Mouse (Mus musculus) limb, embryonic 15.5 days (tissue): ENCODE measurements around the gene Macrod1. TPM values are rescaled to one million over a fixed set of nuclear protein-coding genes. Genes with fewer than 3 reads are reported as not detected.

ENCODE experiments used
- ATAC-seq: fragments of 200-750 bp; cut with Nextera tagmentation; 2 replicates; pipeline ENCODE4 v1.8.0; 2017; ENCODE audit warnings: low read depth, moderate TSS enrichment; ENCODE audit not compliant: insufficient number of reproducible peaks, low FRiP score, low TSS enrichment
- H3K27ac ChIP-seq: fragments of 300-500 bp; sonication (generic); 2 replicates; pipeline ENCODE4 v1.5.1; 2015; ENCODE audit warnings: moderate library complexity, mild to moderate bottlenecking, inconsistent platforms
- H3K27me3 ChIP-seq: fragments of 300-500 bp; sonication (generic); 2 replicates; pipeline ENCODE4 v1.6.1; 2015; ENCODE audit warnings: inconsistent platforms
- H3K36me3 ChIP-seq: fragments of 300-500 bp; sonication (generic); 2 replicates; pipeline ENCODE4 v1.6.1; 2015; ENCODE audit warnings: inconsistent platforms
- H3K4me1 ChIP-seq: fragments of 300-500 bp; sonication (generic); 2 replicates; pipeline ENCODE4 v1.6.1; 2015; ENCODE audit warnings: inconsistent platforms
- H3K4me2 ChIP-seq: fragments of 300-500 bp; sonication (generic); 2 replicates; pipeline ENCODE4 v1.6.1; 2015; ENCODE audit warnings: mild to moderate bottlenecking, inconsistent platforms
- H3K4me3 ChIP-seq: fragments of 300-500 bp; sonication (generic); 2 replicates; pipeline ENCODE4 v1.5.1; 2015; ENCODE audit warnings: mild to moderate bottlenecking, inconsistent platforms
- H3K9ac ChIP-seq: fragments of 300-500 bp; sonication (generic); 2 replicates; pipeline ENCODE4 v1.6.1; 2015; ENCODE audit warnings: inconsistent platforms
- H3K9me3 ChIP-seq: fragments of 300-500 bp; sonication (generic); 2 replicates; pipeline ENCODE4 v1.6.1; 2016; ENCODE audit warnings: inconsistent platforms
- WGBS: fragments of 180-500 bp; shearing (Covaris S2); methylation state at CpG from one replicate; pipeline ENCODE4 v1.1.7; 2015; 5-methylcytosine and 5-hydroxymethylcytosine counted together
- polyA plus RNA-seq: library from polyadenylated mRNA; unstranded; fragments of >200 nt; fragmentation: Nextera tagmentation; extraction: Ambion mirVana; gene quantifications from 2 replicates; pipeline ENCODE4 v1.2.1, GENCODE M21; 2015

Gene Macrod1
- polyA plus RNA-seq, 1 experiment from 2014 or later: 18.2 TPM

DNA sequence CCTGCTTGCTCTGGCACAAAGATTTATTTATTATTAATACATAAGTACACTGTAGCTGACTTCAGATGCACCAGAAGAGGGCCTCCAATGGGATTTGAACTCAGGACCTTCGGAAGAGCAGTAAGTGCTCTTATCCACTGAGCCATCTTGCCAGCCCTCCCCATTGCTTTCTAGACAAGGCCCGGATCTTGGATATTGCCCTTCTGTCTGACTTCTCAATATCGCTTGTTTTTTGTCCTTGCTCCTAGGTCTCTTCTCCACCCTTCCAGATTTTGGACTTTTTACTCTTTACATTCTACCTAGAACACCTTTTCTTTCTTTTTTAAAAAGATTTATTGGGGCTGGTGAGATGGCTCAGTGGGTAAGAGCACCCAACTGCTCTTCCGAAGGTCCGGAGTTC, 162.1 kb downstream of the Macrod1 start:
- Histone ChIP-seq H3K4me3 (no peak overlapping the region), H3K4me2 (no peak overlapping the region), H3K27me3 (no peaks in the 10 kb centered on the region), H3K27ac (no peak overlapping the region), H3K36me3 (peaks cover 22% of the 10 kb centered on the region), H3K9me3 (no peaks in the 10 kb centered on the region), H3K9ac (no peak overlapping the region), H3K4me1 (peaks cover 34% of the 10 kb centered on the region)
- 95% methylated on average over 5 of the region's 5 CpGs for WGBS
- no peak for ATAC-seq

DNA sequence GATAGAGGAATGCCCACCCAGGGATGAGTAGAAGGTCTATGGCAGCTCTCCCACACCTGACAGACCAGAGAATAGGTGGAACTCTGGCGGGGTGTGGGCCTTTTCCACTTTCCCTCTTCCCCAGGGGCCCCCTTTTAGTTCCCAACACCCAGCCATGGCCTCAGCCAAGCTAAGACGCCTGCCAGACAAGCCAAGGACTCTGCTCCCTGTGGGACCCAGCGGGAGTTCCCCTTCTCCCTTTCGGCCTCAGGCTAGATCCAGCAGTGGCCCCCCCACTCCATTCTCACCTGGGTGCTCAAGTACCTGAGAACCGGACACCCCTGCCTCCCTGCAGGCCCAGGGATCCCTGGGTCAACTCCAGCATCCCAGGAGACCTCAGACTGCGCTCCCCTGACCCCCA, 165.6 kb downstream of the Macrod1 start:
- Histone ChIP-seq H3K4me3 (no peak overlapping the region), H3K4me1 (peaks cover 7% of the 10 kb centered on the region), H3K36me3 (peaks cover 18% of the 10 kb centered on the region), H3K4me2 (no peak overlapping the region), H3K27me3 (no peaks in the 10 kb centered on the region), H3K9ac (no peak overlapping the region), H3K27ac (no peak overlapping the region), H3K9me3 (no peaks in the 10 kb centered on the region)
- 80% methylated on average over 6 of the region's 6 CpGs for WGBS
- ATAC-seq: no peak

DNA sequence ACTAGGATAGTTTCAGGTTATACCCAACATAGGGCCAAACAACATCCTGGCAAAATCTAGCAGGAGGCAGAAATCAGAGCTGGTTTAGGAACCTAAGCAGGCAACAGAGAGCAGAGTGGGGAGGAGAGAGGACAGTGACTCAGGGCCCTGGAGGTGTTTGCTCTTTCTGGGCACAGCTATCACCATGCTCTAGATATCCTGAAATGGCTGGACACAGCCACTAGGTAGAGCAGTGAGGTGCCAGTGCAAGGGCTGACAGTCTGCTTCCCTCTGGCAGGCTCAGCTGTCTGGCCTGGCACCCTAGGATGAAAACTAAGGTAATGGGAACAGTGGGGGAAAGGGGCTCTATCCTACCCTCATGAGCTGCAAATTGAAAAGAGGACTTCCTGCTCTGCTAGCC, 166.9 kb downstream of the Macrod1 start:
- H3K4me2 ChIP-seq: no peak overlapping the region
- no peaks in the 10 kb centered on the region for H3K27me3 ChIP-seq
- no peak for ATAC-seq
- H3K27ac ChIP-seq: no peak overlapping the region
- H3K9ac ChIP-seq: no peak overlapping the region
- no peak overlapping the region for H3K4me3 ChIP-seq
- no peaks in the 10 kb centered on the region for H3K4me1 ChIP-seq
- peaks cover 31% of the 10 kb centered on the region for H3K36me3 ChIP-seq
- H3K9me3 ChIP-seq: no peaks in the 10 kb centered on the region

DNA sequence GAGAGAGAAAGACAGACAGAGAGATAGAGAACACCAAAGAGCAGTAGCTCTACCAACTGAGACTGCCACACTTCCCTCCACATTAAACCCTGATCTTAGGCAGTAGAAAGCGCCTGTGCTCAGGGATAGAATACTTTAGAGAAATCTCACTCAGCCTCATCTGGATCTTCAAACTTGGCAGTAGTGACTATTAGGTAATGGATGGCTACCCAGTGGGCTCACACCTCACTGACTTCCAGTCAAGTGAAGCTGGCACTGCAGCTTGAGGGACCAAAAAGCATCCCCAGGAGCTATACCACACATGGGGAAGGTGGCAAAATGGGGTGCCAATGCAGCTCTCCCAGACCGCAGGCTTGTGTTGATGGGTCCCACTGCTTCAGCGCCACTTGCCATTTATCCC, 167.6 kb downstream of the Macrod1 start:
- no peak overlapping the region for H3K9ac ChIP-seq
- H3K9me3 ChIP-seq: no peaks in the 10 kb centered on the region
- peaks cover 38% of the 10 kb centered on the region for H3K36me3 ChIP-seq
- no peak overlapping the region for H3K4me2 ChIP-seq
- no peak overlapping the region for H3K4me3 ChIP-seq
- H3K27ac ChIP-seq: no peak overlapping the region
- no peaks in the 10 kb centered on the region for H3K4me1 ChIP-seq
- ATAC-seq: no peak
- H3K27me3 ChIP-seq: no peaks in the 10 kb centered on the region
- 91% methylated on average over 3 of the region's 3 CpGs for WGBS

DNA sequence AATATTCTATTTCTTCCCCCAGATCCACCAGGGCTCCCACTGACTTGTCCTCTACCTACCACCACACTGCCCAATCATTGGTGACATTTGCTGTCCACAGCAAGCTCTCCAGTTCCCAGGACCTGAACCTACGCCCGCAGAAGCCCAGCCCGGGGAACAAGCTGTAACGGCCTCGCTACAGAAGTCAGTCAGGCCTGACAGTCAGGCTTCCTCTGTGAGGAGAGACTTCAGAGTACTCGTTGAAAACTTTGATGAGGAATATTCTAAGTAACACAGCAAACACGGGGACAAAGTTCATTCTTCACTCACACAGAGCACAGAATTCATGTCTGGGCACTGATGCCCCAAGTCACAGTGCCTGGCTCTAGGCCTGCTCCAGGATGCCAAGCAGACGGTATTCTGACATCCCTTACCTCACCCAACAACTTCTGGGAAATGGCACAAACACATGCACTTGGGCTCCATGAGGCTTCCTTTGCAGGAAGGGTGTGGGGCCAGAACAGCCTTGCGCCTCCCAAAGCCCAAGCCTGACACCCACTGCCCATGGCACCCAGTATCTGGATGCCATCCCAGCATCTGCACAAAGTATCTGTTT, 168.6 kb downstream of the Macrod1 start:
- Histone ChIP-seq H3K9ac (no peak overlapping the region), H3K9me3 (no peaks in the 10 kb centered on the region), H3K4me2 (no peak overlapping the region), H3K4me1 (no peaks in the 10 kb centered on the region), H3K36me3 (peaks cover 47% of the 10 kb centered on the region), H3K27ac (no peak overlapping the region), H3K4me3 (no peak overlapping the region), H3K27me3 (no peaks in the 10 kb centered on the region)
- WGBS: 83% methylated on average over 9 of the region's 9 CpGs
- ATAC-seq: no peak

DNA sequence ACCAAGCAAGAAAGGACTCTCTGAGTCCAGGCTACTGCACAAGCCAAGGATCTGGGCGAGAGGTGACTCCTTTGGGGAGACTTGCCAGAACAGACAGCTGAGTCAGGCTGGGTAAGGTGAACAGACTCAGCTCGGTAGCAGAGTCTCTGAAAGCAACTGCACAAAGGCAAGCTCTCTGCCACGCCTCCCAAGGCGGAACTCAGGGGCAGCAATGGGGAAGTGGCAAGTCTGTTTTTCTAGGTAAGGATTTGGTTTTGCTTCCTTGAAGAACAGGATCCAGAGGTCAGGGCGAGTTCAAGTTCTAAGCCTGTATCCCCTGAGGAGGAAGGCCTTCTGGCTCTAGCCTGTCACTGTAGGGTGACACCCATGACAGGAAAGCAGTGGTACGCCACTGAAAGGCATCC, 169.9 kb downstream of the Macrod1 start:
- H3K27ac ChIP-seq: no peak overlapping the region
- no peak overlapping the region for H3K4me3 ChIP-seq
- no peak for ATAC-seq
- peaks cover 61% of the 10 kb centered on the region for H3K36me3 ChIP-seq
- WGBS: 72% methylated on average over 6 of the region's 6 CpGs
- no peak overlapping the region for H3K4me2 ChIP-seq
- no peak overlapping the region for H3K9ac ChIP-seq
- no peaks in the 10 kb centered on the region for H3K9me3 ChIP-seq
- no peaks in the 10 kb centered on the region for H3K4me1 ChIP-seq
- no peaks in the 10 kb centered on the region for H3K27me3 ChIP-seq

DNA sequence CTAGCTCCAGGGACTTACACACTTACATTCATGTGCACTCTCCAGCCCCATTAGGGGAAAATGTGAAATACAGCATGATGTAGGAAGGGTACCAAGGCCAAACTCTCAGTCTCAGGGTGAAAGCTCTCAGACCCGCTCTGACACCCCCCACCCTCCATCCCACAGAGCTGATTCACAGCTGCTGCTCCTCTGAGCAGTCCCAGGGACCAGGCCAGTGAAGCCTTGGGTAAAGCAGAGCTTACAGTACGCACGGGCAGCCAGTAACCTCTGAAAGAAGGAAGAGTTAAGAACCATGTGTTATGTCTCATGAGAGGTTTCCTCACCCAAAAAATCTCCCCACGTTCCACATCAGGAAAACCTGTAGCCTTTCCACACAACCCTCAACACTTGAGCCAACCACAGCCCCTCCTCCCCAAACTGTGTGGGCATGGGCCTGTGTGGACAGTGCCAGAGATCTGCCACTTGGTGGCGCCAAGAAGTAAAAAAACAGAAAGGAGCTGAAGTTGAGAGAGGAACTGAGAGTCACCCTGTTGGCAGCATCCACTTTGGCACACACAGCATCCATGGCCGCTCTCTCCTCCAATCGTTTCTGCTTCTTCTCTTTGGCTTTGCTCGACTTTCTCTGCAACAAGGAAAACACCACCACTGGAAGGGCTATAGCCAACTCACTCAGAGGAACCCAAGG, 178.1 kb downstream of the Macrod1 start:
- Histone ChIP-seq H3K4me3 (no peak overlapping the region), H3K9me3 (no peaks in the 10 kb centered on the region), H3K4me1 (peaks cover 10% of the 10 kb centered on the region), H3K4me2 (no peak overlapping the region), H3K36me3 (peaks cover 56% of the 10 kb centered on the region), H3K27me3 (no peaks in the 10 kb centered on the region), H3K9ac (no peak overlapping the region), H3K27ac (no peak overlapping the region)
- 54% methylated on average over 8 of the region's 8 CpGs for WGBS
- peak; percentile 59; the same call in 1 of the 2 replicates for ATAC-seq

DNA sequence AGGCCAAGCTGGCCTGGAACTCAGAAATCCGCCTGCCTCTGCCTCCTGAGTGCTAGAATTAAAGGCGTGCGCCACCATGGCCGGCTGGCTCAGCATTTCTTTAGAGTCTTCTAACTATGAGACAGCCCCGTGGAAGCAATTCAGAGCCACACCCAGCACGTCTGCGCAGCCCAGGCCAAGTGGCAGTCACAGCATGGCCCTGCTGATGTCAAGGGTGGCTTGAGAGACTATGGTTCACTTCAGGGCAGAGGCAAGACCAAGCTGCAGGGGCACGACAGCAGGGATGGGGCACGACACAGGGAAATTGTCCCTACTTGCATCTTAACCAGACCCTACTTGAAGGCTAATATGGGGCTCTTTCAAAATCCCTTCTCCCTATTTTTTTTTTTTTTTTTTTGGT, 178.9 kb downstream of the Macrod1 start:
- Histone ChIP-seq H3K36me3 (peaks cover 48% of the 10 kb centered on the region), H3K4me2 (no peak overlapping the region), H3K4me1 (peaks cover 18% of the 10 kb centered on the region), H3K27ac (no peak overlapping the region), H3K4me3 (no peak overlapping the region), H3K27me3 (no peaks in the 10 kb centered on the region), H3K9ac (no peak overlapping the region), H3K9me3 (no peaks in the 10 kb centered on the region)
- 89% methylated on average over 9 of the region's 9 CpGs for WGBS
- ATAC-seq: no peak

DNA sequence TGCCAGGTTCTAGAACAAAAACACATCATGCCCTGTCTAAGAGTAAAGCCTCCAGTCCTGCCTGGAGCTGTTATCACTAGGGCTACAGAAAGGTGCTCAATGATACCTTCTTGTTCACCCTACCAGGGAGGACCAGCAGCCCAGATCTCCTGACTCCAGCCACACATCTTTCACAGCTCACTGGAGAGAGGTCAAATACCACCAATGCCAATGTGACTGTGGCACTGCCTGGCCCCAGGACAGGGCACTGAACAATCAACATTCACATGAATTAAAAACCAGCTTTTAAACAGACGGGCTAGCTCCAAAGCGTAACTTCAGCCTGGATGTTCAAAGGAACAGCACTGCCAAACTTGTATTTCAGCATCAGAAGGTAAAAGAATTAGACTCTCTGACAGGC, 179.4 kb downstream of the Macrod1 start:
- Histone ChIP-seq H3K27me3 (no peaks in the 10 kb centered on the region), H3K4me1 (peaks cover 18% of the 10 kb centered on the region), H3K27ac (no peak overlapping the region), H3K36me3 (peaks cover 43% of the 10 kb centered on the region), H3K9ac (no peak overlapping the region), H3K9me3 (no peaks in the 10 kb centered on the region), H3K4me3 (no peak overlapping the region), H3K4me2 (no peak overlapping the region)
- 79% methylated on average over 2 of the region's 2 CpGs for WGBS
- no peak for ATAC-seq

DNA sequence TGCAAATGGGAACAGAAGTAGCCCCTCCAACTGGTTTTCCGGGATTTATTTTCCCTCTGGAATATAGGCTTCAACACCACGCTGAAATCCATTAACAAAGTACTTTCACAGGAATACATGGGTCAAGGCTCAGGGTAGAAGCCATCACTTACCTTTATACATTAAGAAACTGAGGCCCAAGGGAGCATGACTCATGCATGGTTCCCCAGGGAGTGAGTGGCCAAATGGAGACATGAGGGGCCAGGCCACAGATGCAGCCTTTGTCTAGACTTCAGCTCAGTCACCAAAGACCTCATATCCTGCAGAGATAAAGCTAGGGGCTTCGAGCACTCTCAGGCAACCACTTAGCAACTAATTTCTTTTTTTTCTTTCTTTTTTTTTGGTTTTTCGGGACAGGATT, 180.1 kb downstream of the Macrod1 start:
- 82% methylated on average over 4 of the region's 4 CpGs for WGBS
- ATAC-seq: no peak
- H3K4me1 ChIP-seq: peaks cover 22% of the 10 kb centered on the region
- H3K27me3 ChIP-seq: no peaks in the 10 kb centered on the region
- H3K36me3 ChIP-seq: peaks cover 36% of the 10 kb centered on the region
- H3K9ac ChIP-seq: no peak overlapping the region
- no peak overlapping the region for H3K27ac ChIP-seq
- no peaks in the 10 kb centered on the region for H3K9me3 ChIP-seq
- H3K4me2 ChIP-seq: no peak overlapping the region
- H3K4me3 ChIP-seq: no peak overlapping the region

DNA sequence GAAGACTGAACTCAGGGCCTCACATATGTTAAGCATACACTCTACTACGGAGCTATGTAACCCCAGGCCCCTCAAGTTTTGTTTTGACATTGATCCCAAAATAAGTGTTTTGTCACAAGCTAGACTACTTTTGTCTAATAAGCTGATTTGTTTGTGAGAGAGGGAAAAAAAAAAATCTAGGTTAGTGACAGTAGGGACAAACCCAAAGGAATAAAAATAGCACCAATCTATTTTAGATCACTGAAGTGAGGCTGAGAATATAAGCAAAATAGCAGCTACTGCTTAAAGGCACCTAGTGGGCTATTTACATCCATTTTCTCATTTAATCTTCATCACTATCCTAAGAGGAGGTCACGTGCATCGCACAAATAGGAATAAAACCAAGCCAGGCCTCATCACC, 183.0 kb downstream of the Macrod1 start:
- 88% methylated on average over 3 of the region's 3 CpGs for WGBS
- H3K4me2 ChIP-seq: peak overlapping the region; percentile 92
- H3K9ac ChIP-seq: peak overlapping the region; percentile 81; the same call in 1 of the 2 replicates
- peaks cover 22% of the 10 kb centered on the region for H3K4me1 ChIP-seq
- H3K4me3 ChIP-seq: peak overlapping the region; percentile 84; the same call in 1 of the 2 replicates
- no peak overlapping the region for H3K27ac ChIP-seq
- H3K27me3 ChIP-seq: no peaks in the 10 kb centered on the region
- H3K36me3 ChIP-seq: peaks cover 16% of the 10 kb centered on the region; the same call in 1 of the 2 replicates
- no peak for ATAC-seq
- no peaks in the 10 kb centered on the region for H3K9me3 ChIP-seq

DNA sequence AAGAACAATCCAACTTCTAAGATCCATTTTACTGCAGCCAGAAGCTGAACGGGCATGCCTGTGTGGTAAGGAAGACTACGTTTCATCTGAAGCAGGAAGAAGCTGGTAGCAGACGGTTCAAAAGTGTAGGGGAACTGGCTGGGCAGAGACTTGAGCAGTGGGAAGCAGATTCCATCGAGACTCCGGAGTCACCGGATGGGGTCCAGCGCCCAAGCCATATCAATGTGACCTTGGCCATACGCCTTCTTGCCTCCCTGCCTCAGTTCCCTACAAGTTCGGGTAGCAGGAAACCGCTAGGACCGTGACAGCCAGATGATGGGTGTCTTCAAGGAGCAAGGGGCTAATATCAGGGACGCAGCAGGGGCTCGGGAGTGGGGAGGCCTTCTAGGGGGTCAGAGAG, 183.7 kb downstream of the Macrod1 start:
- H3K27ac ChIP-seq: peak overlapping the region; percentile 81
- H3K4me2 ChIP-seq: peak overlapping the region; percentile 92
- H3K4me3 ChIP-seq: peak overlapping the region; percentile 84
- H3K4me1 ChIP-seq: peaks cover 21% of the 10 kb centered on the region
- H3K36me3 ChIP-seq: 0 out of 2 replicates have a peak, but pooled peaks cover 14% of the 10 kb centered on the region
- no peaks in the 10 kb centered on the region for H3K9me3 ChIP-seq
- peak overlapping the region; percentile 81 for H3K9ac ChIP-seq
- 3% methylated on average over 13 of the region's 13 CpGs for WGBS
- no peaks in the 10 kb centered on the region for H3K27me3 ChIP-seq
- no peak for ATAC-seq
